Mouse (Mus musculus): Measurements from ENCODE around the gene Nrg3.

DNA sequence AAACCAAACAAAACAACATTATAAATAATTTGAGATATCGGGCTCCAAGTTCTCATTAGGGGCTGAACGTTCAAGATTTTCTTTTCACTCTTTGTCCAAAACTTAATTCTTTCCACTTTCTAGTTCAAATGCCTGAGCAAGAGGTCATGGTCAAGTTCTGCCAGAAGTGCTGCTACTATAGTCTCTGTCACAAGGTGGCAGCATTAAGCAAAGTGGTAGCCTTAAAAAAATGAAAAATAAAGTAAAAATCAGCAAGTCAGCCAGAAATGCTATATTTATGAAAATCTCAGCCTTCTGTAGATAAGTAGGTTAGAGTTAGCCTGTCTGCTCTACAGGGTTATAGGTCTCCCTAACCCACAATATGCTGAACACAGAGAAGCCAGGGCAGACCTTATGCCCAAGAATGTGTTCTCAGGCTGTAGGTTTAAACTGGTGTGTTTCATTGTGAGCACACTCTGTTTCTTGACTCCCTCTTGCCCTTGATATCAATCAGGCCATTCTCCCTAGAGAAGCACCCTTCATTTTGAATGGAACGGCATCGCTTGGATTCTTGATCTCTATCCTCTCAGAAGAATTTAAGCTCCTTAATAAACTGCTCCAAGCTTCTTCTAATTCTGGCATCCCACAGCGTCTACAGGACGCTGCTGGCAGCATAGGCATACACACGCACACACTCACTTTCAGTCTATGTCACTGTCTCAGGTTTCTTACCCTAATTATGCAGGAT is 480.9 kb downstream of the Nrg3 start:
- TF ChIP-seq CTCF (IDR thresholded peaks at IDR 0.05; ENCODE audit: low read depth, low read length) (no peak), POLR2A (IDR thresholded peaks at IDR 0.05; ENCODE audit: borderline replicate concordance, low read depth, low read length) (no peak)

All from bone marrow macrophage, adult 2 months (primary cell).